Mouse (Mus musculus) mouse trophoblast stem cell (cell line): Measurements from ENCODE around the gene Agtrap.
"Not testable (repeated sequence)": the region's sequence is repeated elsewhere in the genome, so short reads cannot be mapped to it uniquely, and the experiment has no call there.

Source experiments
- in situ Hi-C, 2 experiments: fragments of 300-500 bp; cut with MseI, MboI; formaldehyde crosslinking; loops; 2 replicates in 1 of 2; 3 replicates in 1 of 2; pipeline ENCODE4 v1.15.1; 2025

Agtrap gene

DNA sequence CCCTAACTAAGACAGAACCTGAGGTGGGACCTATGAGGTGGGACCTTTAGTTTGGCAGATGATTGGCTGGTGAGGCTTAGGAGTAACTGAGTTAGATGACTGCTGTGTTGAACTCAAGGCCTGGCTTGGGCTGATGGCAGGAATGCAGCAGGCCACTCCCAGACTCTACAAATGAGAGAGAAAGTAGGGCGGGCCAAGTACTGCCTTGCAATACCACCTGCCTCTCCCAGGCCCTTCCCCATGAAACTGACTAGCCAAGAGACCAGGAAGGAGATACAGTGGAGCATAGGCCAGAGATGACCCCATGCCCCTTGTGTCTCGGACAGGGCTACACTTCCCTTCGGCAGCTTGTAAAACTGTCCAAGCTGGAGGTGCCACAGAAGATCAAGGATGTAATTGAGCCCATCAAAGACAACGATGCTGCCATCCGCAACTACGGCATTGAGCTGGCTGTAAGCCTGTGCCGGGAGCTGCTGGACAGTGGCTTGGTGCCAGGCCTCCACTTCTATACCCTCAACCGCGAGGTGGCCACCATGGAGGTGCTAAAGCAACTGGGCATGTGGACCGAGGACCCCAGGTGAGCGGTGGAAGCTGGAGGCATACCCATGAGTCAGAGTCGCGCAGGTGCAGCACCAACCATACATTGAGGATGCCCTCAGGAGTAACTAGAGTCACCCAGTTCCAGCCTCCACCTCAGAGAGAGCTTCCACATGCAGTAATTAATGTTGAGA is 36.6 kb downstream of the Agtrap start:
- in situ Hi-C loops: no loop called here

DNA sequence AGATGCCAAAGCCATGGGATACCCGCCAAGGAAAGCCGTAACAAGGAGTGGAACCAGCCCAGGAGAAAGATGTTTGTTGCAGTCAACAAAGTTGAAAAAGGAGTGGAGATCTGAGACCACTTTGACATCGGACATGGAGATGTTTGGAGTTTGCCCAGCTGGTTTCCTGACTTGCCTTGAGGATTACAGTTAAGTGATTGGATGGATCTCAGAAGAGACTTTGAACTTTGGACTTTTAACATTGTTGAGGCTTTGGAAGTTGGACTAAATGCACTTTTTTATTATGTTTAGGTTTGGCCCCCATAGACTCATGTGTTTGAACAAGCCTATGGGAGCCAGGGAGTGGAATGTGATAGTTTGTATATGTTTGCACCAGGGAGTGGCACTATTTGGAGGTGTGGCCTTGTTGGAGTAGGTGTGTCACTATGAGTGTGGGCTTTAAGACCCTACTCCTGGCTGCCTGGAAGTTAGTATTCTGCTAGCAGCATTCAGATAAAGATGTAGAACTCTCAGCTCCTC is 37.4 kb downstream of the Agtrap start:
- in situ Hi-C loops: not testable (repeated sequence)

DNA sequence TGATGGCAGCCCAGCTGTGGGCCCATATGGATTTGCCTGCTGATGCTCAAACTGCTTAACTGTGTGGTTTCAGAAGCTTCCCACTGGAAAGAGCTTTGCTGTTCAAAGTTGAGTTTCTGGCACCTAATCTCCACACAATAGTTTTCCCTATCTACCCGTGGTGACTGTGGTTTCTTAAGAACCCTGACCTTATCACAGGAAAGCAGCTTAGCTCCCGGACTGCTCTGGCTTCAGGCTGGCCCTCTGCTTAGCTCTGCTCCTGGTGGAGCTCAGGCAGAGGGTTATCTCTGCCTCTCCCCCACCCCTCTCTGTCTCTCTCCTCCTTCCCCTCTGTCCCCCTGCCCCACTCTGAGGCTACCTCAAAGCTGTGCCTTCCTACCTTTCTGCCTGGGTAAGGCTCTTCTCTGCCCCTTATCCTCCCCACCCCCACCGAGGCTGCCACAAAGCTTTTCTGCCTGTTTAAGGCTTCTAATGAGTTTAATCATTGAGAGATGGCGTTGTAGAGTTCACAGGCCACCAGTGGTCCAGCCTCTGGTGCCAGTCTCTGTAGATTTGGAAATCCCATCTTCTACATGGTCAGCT is 41.3 kb downstream of the Agtrap start:
- in situ Hi-C loops: no loop called here

DNA sequence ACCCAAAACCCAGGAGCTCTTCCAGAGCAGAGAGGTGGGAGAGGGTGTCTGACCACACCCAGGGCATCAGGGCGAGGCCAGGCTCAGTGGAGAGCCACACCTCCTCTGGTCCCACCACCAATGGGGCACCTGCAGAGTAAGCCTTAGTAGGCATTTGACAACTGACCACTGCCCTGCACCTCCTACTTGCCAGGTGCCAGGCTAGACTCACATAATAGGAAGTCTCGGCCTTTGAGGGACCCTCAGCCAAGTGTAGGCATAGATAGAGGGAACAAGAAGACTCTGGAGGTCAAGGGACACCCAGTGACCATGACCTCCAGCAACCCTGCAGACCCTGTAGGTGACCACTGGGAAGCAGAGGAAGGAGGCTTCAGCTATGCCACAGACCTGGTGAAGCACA is 43.7 kb downstream of the Agtrap start:
- in situ Hi-C loops: no loop called here

DNA sequence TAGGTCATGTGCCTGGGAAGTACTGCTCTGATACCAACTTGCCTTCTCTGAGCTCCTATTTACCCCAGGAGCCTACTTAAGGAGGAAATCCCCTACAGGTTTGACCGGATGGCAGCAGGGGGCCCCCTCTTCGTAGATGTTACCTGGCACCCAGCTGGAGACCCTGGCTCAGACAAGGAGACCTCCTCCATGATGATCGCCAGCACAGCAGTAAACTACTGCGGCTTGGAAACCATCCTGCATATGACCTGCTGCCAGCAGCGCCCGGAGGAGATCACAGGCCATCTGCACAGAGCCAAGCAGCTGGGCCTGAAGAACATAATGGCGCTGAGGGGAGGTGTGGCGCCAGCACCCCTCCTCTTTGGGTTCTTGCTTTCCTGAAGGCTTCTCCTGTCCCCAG is 44.5 kb downstream of the Agtrap start:
- in situ Hi-C loops: not testable (repeated sequence)

DNA sequence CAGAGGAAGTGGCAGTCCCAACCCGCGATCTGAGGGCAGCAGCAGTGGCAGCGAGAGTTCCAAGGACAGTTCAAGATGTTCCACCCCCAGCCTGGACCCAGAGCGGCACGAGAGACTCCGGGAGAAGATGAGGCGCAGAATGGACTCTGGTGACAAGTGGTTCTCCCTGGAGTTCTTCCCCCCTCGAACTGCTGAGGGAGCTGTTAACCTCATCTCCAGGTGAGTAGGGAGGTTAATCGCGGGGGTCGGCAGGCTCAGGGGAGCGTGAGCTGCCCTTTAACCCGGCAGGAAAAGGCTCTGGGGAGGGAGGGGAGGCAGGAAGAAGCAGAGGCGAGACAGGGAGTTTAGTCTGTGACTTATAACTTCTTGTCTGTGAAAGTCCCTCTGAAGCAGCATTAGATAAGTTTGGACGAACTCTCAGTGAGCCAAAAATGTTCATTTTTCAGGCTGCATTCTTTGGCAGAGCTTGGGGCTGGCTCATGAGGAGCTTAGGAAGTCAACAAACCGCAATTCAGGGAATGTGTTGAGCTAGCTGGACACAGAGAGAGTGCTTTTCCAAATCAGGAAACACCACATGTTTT is 46.1 kb downstream of the Agtrap start:
- in situ Hi-C loops: no loop called here

DNA sequence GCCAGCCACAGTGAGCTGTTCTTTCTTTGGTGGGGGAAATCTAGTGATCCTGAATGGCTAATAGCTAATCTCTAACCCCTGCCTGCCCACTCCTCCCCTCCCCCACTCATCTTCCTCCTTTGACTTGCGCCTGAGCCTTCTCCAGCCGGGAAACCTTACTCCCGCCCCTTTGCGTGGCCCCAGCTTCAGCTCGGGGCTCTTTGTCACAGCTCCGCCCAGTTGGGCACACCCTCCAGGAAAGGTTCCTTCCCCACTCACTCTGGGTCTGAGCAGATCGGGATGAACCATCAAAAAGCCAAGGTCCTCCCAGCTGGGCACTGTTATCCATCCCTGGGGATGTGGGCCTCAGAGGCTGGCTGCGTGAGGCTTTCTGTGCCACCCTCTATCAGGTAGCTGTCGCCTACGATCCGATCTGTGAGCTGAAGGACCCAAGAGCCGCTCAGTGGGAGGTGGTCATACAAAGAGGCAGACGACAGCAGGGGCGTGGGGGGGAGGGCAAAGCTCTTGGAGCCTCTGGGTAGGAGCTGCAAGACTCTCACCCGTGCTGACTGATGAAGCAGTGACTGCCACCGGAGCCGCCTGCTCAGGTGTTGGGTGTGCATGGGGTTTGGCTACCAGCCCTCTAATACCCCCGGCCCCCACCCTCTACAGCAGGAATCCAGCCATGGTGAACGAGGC is 46.8 kb downstream of the Agtrap start:
- in situ Hi-C loops: no loop called here

DNA sequence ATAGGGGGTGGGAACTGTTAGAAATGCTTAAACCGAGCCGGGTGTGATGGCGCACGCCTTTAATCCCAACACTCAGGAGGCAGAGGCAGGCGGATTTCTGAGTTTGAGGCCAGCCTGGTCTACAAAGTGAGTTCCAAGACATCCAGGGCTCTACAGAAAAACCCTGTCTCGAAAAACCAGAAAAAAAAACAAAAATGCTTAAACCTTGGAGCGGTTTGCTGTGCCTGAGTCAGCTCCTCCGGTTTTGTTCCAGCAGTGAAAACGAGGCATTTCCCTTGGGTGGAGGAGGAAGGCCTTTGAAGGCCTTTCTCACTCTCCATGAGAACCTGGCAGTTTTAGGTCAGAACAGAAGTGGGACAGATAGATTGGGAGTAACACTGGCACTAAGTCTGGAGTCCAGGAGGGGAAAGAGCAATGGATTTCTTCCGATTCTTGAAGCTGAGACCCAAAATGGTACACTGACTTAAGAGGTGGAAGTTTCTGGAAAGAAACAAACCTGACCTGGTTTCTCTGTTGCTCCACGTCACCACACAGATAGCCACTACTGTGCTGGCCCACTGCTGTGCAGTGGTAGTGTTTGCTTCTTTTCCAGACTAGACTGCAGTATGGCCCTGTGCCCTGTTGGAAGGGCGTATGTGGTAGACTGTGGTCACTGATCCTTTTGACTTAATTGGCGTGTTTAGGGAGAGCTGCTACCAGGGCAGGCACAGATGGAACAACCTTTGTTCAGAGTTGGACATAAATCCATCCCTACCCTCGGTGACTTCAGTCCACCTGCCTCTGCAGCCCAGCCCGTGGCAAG is 47.6 kb downstream of the Agtrap start:
- in situ Hi-C loops: no loop called here

DNA sequence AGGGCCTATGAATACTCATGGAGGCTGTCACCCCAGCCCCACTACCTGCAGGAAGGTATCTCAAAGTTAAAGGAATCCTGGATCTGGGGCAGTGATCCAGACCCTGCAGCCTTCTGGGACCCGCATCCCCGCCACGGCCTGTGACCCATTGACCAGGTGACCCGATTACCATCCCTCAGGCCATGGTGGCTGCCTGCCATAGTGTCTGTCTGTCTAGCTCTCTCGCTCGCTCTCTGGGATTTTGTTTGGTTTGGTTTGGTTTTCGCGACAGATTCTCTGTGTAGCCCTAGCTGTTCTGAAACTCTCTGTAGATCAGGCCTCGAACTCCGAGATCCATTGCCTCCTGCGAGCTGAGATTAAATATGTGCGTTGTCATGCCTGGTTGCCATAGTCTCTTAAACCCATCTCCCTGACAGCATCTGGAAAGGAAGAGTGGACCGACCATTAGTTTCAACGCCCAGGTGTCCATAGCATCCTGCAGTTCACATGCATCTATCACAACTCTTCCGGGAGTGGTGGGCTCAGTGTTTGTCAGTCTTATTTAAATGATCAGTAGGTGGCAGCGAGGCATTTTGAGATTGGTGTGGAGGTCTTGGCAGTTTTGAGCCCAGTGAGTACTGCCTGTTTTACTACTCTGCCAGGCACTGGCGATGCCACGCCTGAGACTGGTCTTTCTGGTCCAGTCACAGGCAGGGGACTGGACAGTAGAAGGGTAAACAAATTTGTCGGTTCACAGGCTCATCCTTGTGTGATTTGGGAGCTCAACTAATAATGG is 48.4 kb downstream of the Agtrap start:
- in situ Hi-C loops: no loop called here

DNA sequence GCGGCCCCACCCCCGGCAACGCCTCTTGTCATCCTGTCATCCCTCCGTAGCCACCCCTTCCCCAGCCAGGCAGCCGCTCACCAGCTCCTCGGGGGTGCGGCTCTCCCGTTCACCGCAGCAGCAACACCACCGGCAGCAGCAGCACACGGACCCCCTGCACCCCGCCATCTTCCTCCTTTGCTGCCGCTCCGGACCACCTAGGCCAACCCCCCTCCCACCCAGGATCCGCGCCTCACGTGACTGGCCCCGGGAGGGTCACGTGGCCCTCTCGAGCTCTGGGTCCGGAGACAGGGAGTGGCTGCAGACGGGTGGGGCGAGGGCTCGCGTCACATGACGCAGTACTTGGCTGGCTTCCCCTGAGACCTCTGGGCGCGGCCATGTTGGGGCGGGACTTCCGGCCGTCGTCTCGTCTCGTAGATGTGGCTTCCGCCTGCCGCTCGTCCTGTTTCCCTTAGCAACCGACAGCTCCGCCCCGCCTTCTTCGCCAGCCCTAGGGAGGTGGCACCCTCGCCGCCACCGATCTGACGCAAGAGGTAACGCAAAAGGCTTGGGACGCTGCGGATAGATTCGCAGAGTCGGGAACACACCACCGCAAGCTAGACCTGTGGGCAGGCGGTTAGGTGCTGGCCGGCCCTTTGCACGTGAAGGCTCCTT is 49.1 kb downstream of the Agtrap start, which contains the start of the genes Clcn6 and Mthfr:
TSS of gene Clcn6 (minus strand) at position 222 of the 654 bp plus-strand sequence.
TSS of gene Mthfr (plus strand) at position 478 of the 654 bp plus-strand sequence.
- in situ Hi-C loops: no loop called here

DNA sequence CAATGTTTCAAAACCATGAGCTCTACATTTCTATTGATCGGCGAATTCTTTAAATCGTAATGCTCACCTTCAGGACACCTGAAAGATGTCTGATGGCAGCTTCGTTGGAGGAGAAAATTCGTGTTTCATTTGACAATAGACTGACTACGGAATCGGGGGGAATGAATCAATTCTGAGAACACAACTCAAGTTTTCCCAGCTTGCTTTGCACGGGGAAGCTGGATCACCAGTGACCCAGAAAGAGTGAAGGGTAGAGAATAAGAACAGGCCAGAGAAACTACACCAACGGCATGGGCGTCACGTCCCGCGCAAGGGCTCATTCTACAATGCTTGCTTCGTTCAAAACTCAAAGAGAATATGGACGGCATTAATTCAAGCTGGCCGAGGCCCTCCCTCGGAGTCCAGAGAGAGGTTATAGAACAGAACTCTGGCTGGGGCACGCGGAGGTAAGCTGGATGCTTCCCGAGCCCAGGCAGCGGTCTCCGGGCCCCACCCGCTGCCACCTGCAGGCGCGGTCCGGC is 49.7 kb downstream of the Agtrap start:
- in situ Hi-C loops: no loop called here

DNA sequence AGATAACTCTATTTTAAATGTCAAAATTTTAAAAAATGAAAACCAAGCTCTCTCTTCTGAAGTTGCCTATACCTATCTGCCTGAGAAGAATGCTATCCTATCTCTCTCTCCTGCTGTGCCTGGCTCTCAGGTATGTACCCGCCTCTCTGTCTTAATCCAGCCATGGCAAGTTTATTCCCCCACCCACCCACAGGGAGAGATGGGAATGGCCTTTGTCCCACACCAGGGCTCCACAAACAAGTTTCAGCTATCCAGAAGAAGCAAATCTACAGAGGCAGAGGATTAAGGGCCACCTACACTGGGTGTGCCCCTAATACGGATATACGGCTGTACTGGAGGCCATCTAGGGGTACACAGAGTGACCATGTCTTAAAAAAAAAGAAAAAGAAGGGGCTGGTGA is 52.4 kb downstream of the Agtrap start:
- in situ Hi-C loops: no loop called here

DNA sequence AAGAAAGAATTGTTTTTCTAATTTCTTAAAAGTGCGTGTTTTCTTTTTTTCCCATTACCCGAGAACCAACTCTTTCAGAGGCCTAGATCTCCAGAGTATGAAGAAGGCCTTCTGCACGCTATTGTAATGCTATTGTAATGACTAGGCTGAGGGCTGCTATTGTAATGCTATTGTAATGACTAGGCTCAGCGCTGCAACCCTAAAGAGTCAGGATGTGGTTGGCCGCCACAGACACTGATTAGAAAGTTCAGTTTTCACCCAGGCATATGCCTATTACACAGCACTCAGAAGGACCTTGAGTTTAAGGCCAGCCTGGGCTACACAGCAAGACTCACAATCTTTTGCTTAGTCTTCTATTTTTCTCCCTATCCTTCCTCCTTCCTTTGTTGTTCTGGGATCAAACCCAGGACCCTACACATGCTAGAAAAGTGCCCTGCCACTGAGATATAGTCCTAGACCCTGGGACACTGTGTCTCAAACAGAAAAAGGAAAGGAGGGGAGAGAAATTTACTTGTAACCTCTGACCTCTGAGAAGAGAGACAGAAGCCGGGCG is 53.9 kb downstream of the Agtrap start:
- in situ Hi-C loops: no loop called here

DNA sequence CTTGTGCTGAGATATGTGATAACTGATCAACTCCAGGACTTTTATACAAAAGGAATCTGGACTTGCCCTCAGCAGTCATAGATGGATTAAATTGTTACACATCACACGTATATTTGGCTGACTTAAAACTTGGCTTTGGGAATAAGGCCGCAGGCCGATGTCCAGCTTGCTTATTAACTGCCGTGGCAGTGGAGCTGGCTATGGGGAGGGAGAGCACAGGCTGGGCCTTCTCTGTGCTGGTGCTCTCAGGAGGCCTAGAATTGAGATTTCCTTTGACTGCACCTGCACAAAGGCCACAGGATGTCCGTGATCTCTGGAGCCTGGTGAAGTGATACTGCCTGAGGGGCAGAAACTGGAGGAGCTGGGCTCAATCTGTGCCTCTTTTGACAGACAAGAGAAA is 57.3 kb downstream of the Agtrap start:
- in situ Hi-C loops: no loop called here

DNA sequence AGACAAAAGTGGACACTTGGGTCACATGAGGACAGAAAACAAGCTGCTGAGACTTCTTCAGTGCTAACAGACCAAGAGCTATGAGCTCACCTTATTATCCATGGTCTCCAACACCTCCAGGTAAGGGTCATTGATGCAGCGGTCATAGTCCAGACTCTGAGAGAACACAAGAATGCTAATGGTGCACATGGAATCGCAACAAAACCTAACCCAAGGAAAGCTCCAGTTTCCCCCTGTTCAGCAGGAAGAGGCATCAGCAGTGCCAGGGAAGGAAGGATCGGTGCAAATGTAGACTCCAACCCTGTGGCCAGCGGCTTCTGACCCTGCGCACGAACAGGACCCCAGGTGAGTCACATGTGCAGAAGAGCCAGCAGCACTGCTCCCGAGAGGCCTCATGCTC is 58.5 kb downstream of the Agtrap start:
- in situ Hi-C loops: no loop called here
